Mouse (Mus musculus): ENCODE data around the gene Rabepk. TPM values are rescaled to one million over a fixed set of nuclear protein-coding genes. Genes with fewer than 3 reads are reported as not detected.
"Not testable (repeated sequence)": the region's sequence is repeated elsewhere in the genome, so short reads cannot be mapped to it uniquely, and the experiment has no call there.

The Rabepk gene
- polyA plus RNA-seq, 1 experiment from 2014 or later = 40.3 TPM

- H3K9me3 ChIP-seq (replicated peaks) = no peaks in the 10 kb centered on the region
- H3K27me3 ChIP-seq (ENCODE audit: low read depth, poor library complexity, severe bottlenecking) = no peaks in the 10 kb centered on the region
- no peak for DNase-seq (ENCODE audit: low spot score)
- peak overlapping the region; percentile 100 for H3K4me3 ChIP-seq
- H3K27ac ChIP-seq (replicated peaks) = peak overlapping the region; percentile 99
- H3K36me3 ChIP-seq = peaks cover 57% of the 10 kb centered on the region
- H3K4me1 ChIP-seq = peaks cover 55% of the 10 kb centered on the region
- 5% methylated on average over 50 of the region's 50 CpGs for WGBS
Measured at GRCm38 (mm10) chr2:34772252-34773235, 27.2 kb downstream of the Rabepk start.

GRCm38 (mm10) chr2:34771368-34772226 lies 28.1 kb downstream of the Rabepk start, which contains the start of gene Hspa5:
TSS of gene Hspa5 (plus strand) at chr2:34771970.
- peak within 1 kb of the TSS; percentile 99 for H3K27ac ChIP-seq (replicated peaks)
- H3K9me3 ChIP-seq (replicated peaks) = no peaks in the 10 kb centered on the region
- peak; percentile 100 for DNase-seq (ENCODE audit: low spot score)
- H3K27me3 ChIP-seq (ENCODE audit: low read depth, poor library complexity, severe bottlenecking) = no peaks in the 10 kb centered on the region
- H3K4me3 ChIP-seq = peak within 1 kb of the TSS; percentile 100
- peaks cover 48% of the 10 kb centered on the region for H3K36me3 ChIP-seq
- under 1% methylated on average over 60 of the region's 60 CpGs for WGBS
- peaks cover 45% of the 10 kb centered on the region for H3K4me1 ChIP-seq

- no peaks in the 10 kb centered on the region for H3K9me3 ChIP-seq (replicated peaks)
- H3K4me1 ChIP-seq = peaks cover 39% of the 10 kb centered on the region
- no peak for DNase-seq (ENCODE audit: low spot score)
- 7% methylated on average over 6 of the region's 6 CpGs for WGBS
- peak overlapping the region; percentile 100 for H3K4me3 ChIP-seq
- no peaks in the 10 kb centered on the region for H3K27me3 ChIP-seq (ENCODE audit: low read depth, poor library complexity, severe bottlenecking)
- peak overlapping the region; percentile 99 for H3K27ac ChIP-seq (replicated peaks)
- peaks cover 41% of the 10 kb centered on the region for H3K36me3 ChIP-seq
Measured at GRCm38 (mm10) chr2:34770951-34771350, 28.8 kb downstream of the Rabepk start.

GRCm38 (mm10) chr2:34770049-34770448 lies 29.7 kb downstream of the Rabepk start:
- H3K4me3 ChIP-seq = peak overlapping the region; percentile 100

GRCm38 (mm10) chr2:34764801-34765200 lies 34.9 kb downstream of the Rabepk start:
- WGBS = 76% methylated on average over 7 of the region's 12 CpGs
- no peaks in the 10 kb centered on the region for H3K4me1 ChIP-seq
- no peak overlapping the region for H3K4me3 ChIP-seq
- H3K9me3 ChIP-seq (replicated peaks) = no peaks in the 10 kb centered on the region
- peaks cover 6% of the 10 kb centered on the region; the same call in 1 of the 2 replicates for H3K36me3 ChIP-seq
- H3K27ac ChIP-seq (replicated peaks) = no peak overlapping the region
- H3K27me3 ChIP-seq (ENCODE audit: low read depth, poor library complexity, severe bottlenecking) = no peaks in the 10 kb centered on the region
- DNase-seq (ENCODE audit: low spot score) = no peak

More at GRCm38 (mm10) chr2:34770049-34770448, 29.7 kb downstream of the Rabepk start:
- no peaks in the 10 kb centered on the region for H3K9me3 ChIP-seq (replicated peaks)
- H3K36me3 ChIP-seq = peaks cover 32% of the 10 kb centered on the region
- no peak for DNase-seq (ENCODE audit: low spot score)
- WGBS = 90% methylated on average over 2 of the region's 2 CpGs
- no peak overlapping the region for H3K27ac ChIP-seq (replicated peaks)
- H3K4me1 ChIP-seq = peaks cover 30% of the 10 kb centered on the region
- H3K27me3 ChIP-seq (ENCODE audit: low read depth, poor library complexity, severe bottlenecking) = no peaks in the 10 kb centered on the region

- Histone ChIP-seq H3K4me1 (no peaks in the 10 kb centered on the region), H3K27me3 (ENCODE audit: low read depth, poor library complexity, severe bottlenecking) (no peaks in the 10 kb centered on the region), H3K27ac (replicated peaks) (no peak overlapping the region), H3K4me3 (no peak overlapping the region), H3K9me3 (replicated peaks) (no peaks in the 10 kb centered on the region), H3K36me3 (no peaks in the 10 kb centered on the region)
- 62% methylated on average over 2 of the region's 2 CpGs for WGBS
- DNase-seq (ENCODE audit: low spot score) = no peak
Measured at GRCm38 (mm10) chr2:34762872-34763271, 36.8 kb downstream of the Rabepk start.

- 93% methylated on average over 2 of the region's 2 CpGs for WGBS
- H3K27me3 ChIP-seq (ENCODE audit: low read depth, poor library complexity, severe bottlenecking) = no peaks in the 10 kb centered on the region
Measured at GRCm38 (mm10) chr2:34762174-34762573, 37.5 kb downstream of the Rabepk start.

GRCm38 (mm10) chr2:34761272-34761671 lies 38.4 kb downstream of the Rabepk start:
- H3K36me3 ChIP-seq; H3K9me3 ChIP-seq (replicated peaks); DNase-seq (ENCODE audit: low spot score); H3K27ac ChIP-seq (replicated peaks); H3K4me1 ChIP-seq; H3K27me3 ChIP-seq (ENCODE audit: low read depth, poor library complexity, severe bottlenecking); H3K4me3 ChIP-seq: not testable (repeated sequence)
- WGBS = 90% methylated on average over 5 of the region's 5 CpGs

More at GRCm38 (mm10) chr2:34762174-34762573, 37.5 kb downstream of the Rabepk start:
- Histone ChIP-seq H3K36me3 (no peaks in the 10 kb centered on the region), H3K27ac (replicated peaks) (no peak overlapping the region), H3K4me1 (no peaks in the 10 kb centered on the region), H3K9me3 (replicated peaks) (no peaks in the 10 kb centered on the region), H3K4me3 (no peak overlapping the region)
- DNase-seq (ENCODE audit: low spot score) = no peak

- DNase-seq (ENCODE audit: low spot score) = no peak
- Histone ChIP-seq H3K27ac (replicated peaks) (no peak overlapping the region), H3K9me3 (replicated peaks) (no peaks in the 10 kb centered on the region), H3K27me3 (ENCODE audit: low read depth, poor library complexity, severe bottlenecking) (no peaks in the 10 kb centered on the region), H3K4me3 (no peak overlapping the region), H3K36me3 (no peaks in the 10 kb centered on the region), H3K4me1 (peaks cover 19% of the 10 kb centered on the region)
- 79% methylated on average over 1 of the region's 1 CpGs for WGBS
Measured at GRCm38 (mm10) chr2:34757341-34757740, 42.4 kb downstream of the Rabepk start.

GRCm38 (mm10) chr2:34754551-34755358 lies 45.0 kb downstream of the Rabepk start, which contains the start of gene Gapvd1:
TSS of gene Gapvd1 (minus strand) at chr2:34755232.
- no peaks in the 10 kb centered on the region for H3K27me3 ChIP-seq (ENCODE audit: low read depth, poor library complexity, severe bottlenecking)
- no peaks in the 10 kb centered on the region for H3K36me3 ChIP-seq
- H3K4me1 ChIP-seq = peaks cover 25% of the 10 kb centered on the region
- WGBS = 2% methylated on average over 14 of the region's 14 CpGs
- peak within 1 kb of the TSS; percentile 97 for H3K27ac ChIP-seq (replicated peaks)
- no peaks in the 10 kb centered on the region for H3K9me3 ChIP-seq (replicated peaks)
- H3K4me3 ChIP-seq = peak within 1 kb of the TSS; percentile 75
- DNase-seq (ENCODE audit: low spot score) = peak; percentile 31

- no peaks in the 10 kb centered on the region for H3K27me3 ChIP-seq (ENCODE audit: low read depth, poor library complexity, severe bottlenecking)
- H3K4me3 ChIP-seq = peak overlapping the region; percentile 75
- no peaks in the 10 kb centered on the region for H3K9me3 ChIP-seq (replicated peaks)
- DNase-seq (ENCODE audit: low spot score) = peak; percentile 90
- WGBS = under 1% methylated on average over 98 of the region's 106 CpGs
- no peaks in the 10 kb centered on the region for H3K36me3 ChIP-seq
- H3K27ac ChIP-seq (replicated peaks) = peak overlapping the region; percentile 97
- H3K4me1 ChIP-seq = peaks cover 25% of the 10 kb centered on the region
Measured at GRCm38 (mm10) chr2:34753811-34754550, 45.7 kb downstream of the Rabepk start.
